Mouse (Mus musculus): ENCODE results near the gene Itgb7. TPM values are rescaled to one million over a fixed set of nuclear protein-coding genes. Genes with fewer than 3 reads are reported as not detected.

Gene Itgb7
- polyA plus RNA-seq (2012; rRNA removed) = 0.30 and 0.40 TPM in 2 replicates

DNA sequence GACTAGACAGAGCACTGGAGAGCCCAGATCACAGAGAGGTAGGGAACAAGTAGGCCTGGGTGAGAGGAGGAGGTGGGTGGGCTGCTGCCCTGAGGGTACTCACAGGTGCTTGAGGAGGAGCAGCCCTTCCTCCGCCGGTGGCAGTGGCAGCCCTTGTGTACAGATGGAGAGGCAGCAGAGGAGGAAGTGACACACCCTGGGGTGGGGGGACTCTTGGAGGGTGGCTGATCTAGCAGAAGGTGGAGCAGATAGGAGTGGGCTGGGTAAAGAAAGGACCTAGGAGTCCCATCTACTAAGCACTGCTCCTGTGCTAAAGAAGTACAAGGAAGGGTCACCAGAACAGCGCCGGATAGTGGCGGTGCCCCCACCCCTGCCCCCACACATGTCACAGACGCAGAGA lies at the start of gene Itgb7:
Itgb7 (minus strand) TSS at position 197 of the 400 bp plus-strand sequence.
- no peak for DNase-seq (ENCODE audit: low read depth)
- TF ChIP-seq CTCF (IDR thresholded peaks at IDR 0.05; ENCODE audit: borderline replicate concordance, extremely low read depth, insufficient read depth, insufficient read length) (no peak), POLR2A (IDR thresholded peaks at IDR 0.05; ENCODE audit: borderline replicate concordance, extremely low read depth, insufficient read depth, insufficient read length, poor library complexity, severe bottlenecking) (no peak)

DNA sequence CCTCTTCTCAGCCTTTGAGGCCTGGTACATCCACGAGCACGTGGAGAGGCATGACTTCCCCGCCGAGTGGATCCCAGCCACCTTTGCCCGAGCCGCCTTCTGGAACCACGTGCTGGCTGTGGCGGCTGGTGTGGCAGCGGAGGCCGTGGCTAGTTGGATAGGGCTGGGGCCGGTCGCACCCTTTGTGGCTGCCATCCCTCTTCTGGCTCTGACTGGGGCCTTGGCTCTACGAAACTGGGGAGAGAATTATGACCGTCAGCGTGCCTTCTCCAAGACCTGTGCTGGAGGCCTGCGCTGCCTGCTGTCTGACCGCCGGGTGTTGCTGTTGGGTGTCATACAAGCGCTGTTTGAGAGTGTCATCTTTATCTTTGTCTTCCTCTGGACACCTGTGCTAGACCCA lies 48.9 kb upstream of the Itgb7 start:
- TF ChIP-seq POLR2A (IDR thresholded peaks at IDR 0.05; ENCODE audit: borderline replicate concordance, extremely low read depth, insufficient read depth, insufficient read length, poor library complexity, severe bottlenecking) (no peak), CTCF (IDR thresholded peaks at IDR 0.05; ENCODE audit: borderline replicate concordance, extremely low read depth, insufficient read depth, insufficient read length) (no peak)
- no peak for DNase-seq (ENCODE audit: low read depth)

DNA sequence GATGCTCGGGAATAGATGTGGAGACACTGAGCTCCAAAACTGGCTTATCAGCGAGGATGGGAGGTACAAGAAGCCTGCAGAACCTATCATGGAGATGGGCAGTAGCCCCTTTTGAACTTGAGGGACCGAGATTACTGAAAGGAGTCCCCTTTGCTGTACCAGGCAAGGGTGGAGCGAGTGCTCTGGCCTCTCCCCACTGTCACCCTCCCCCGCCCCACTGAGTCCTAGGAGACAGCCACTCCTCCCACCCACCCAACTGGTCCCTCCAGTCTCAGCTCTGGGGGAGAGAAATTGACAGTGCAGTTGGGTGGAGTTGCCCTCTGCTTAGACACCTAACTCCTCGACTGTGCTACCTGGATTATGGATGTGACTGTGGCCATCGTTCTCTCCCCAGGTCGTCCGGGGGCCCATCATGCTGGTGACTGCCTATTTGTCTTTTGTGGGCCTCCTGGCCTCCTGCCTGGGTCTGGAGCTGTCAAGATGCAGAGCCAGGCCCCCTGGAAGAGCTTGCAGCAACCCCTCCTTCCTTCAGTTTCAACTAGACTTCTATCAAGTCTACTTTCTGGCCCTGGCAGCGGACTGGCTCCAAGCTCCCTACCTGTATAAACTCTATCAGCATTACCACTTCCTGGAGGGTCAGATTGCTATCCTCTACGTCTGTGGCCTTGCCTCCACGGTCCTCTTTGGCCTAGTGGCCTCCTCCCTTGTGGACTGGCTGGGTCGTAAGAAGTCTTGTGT lies 48.2 kb upstream of the Itgb7 start:
- DNase-seq (ENCODE audit: low read depth) = no peak
- TF ChIP-seq CTCF (IDR thresholded peaks at IDR 0.05; ENCODE audit: borderline replicate concordance, extremely low read depth, insufficient read depth, insufficient read length) (no peak), POLR2A (IDR thresholded peaks at IDR 0.05; ENCODE audit: borderline replicate concordance, extremely low read depth, insufficient read depth, insufficient read length, poor library complexity, severe bottlenecking) (no peak)

DNA sequence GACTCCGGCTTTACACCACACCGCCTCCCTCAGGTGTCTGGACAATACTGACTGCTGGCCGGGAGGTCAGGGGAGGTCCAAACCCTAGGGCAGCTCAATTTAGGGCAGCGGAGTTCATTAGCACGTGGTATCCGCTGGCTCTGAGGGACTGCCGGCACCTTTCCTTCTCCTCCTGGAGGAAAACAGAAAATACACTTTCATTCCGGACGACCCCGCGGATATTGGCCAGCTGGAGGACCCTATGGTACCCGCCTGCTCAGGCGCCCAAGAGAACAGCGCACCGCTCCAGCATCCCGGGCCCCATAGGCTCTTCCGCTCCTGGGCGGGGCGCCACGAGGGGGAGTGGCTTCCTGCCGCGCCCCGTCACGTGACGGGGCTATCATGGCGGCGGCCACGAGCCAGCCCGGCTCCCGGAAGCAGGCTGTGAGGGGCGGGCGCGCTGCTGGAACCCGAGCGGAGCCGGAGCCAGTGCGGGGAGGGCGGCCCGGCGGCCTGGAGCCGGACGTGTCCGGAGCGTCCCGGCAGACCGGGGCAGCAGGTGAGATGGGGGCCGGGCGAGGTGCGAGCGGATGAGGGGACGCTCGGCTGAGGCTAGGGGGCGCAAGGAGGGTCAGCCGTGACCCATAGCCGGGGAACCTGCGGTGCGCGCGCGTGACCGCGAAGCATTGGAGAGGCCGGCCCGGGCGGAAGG lies 47.5 kb upstream of the Itgb7 start, which contains the start of gene Mfsd5:
Mfsd5 (plus strand) TSS at position 363 of the 691 bp plus-strand sequence.
- TF ChIP-seq POLR2A (IDR thresholded peaks at IDR 0.05; ENCODE audit: borderline replicate concordance, extremely low read depth, insufficient read depth, insufficient read length, poor library complexity, severe bottlenecking) = peak; percentile 90
- 0 out of 2 replicates have a peak, but pooled peaks have one; percentile 5 for TF ChIP-seq CTCF (IDR thresholded peaks at IDR 0.05; ENCODE audit: borderline replicate concordance, extremely low read depth, insufficient read depth, insufficient read length)

DNA sequence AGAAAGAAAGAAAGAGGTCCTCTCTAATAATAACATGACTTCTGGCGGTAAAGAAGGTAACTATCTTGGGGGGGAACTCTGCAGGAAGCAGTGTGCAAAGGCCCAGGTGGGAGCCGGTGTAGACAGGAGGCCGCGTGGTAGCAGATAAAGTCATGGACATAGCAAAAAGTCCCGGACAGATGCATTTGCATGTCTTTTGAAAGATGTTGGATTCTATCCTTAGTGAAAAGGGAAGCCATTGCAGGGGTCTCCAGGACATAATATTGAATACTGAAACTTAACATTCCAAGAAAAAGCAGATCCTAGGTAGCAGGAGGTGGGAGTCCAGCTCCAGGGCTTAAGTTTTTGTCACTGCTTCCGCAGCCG lies 47.0 kb upstream of the Itgb7 start:
- DNase-seq (ENCODE audit: low read depth) = no peak
- TF ChIP-seq CTCF (IDR thresholded peaks at IDR 0.05; ENCODE audit: borderline replicate concordance, extremely low read depth, insufficient read depth, insufficient read length) = no peak
- no peak for TF ChIP-seq POLR2A (IDR thresholded peaks at IDR 0.05; ENCODE audit: borderline replicate concordance, extremely low read depth, insufficient read depth, insufficient read length, poor library complexity, severe bottlenecking)

More for the DNA sequence above, 47.5 kb upstream of the Itgb7 start, which contains the start of gene Mfsd5:
- peak; percentile 95 for DNase-seq (ENCODE audit: low read depth)

DNA sequence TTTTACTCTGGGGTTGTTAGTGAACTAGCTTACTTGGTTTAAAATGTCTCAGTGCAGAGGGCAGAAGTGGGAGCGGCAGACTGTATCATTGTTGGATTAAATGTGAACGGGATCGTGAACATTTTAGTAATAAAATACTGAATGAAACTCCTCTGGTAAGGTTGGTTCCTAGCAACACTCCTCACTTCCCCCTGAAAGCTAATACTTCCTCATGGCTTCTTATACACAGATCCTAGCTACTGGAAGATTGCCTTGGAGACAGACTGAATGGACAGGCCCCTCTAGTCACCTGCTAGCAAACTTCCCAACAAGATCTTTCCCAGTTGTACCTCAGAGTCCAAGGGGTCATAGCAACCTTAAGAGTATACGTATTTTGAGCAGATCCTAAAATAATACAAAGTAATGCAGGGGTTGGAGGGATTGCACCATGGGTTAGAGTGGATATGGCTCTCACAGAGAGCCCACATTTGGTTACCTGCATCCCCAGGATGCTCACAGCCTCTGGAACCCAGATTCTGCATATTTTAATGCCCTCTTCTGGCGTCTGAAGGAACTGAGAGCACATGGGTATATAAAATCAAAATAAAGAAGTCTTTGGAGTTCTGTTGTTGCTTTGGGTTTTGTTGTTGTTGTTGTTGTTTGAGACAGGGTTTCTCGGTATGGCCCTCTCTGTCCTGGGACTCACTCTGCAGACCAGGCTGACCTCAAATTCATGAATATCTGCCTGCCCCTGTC lies 42.4 kb upstream of the Itgb7 start:
- DNase-seq (ENCODE audit: low read depth) = no peak
- TF ChIP-seq CTCF (IDR thresholded peaks at IDR 0.05; ENCODE audit: borderline replicate concordance, extremely low read depth, insufficient read depth, insufficient read length) (no peak), POLR2A (IDR thresholded peaks at IDR 0.05; ENCODE audit: borderline replicate concordance, extremely low read depth, insufficient read depth, insufficient read length, poor library complexity, severe bottlenecking) (no peak)

DNA sequence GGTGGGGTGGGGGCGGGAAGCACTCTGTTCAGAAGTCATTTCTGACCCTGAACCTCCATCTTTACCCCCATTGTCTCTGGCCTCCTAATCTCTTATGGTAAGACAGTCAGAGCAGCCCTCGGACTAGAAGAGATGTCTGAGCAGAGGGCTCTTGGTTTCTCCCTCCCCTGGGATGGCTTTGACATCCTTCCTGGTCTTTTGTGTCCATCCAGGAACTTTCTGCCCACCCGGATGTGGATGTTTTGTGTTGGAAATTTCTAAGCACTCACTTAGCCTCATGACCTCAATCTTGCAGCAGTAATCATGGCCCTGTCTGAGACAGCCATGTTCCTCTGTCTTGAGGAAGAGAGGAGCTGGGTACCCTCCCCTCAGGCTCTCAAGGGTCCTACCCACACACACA lies 39.7 kb upstream of the Itgb7 start:
- TF ChIP-seq CTCF (IDR thresholded peaks at IDR 0.05; ENCODE audit: borderline replicate concordance, extremely low read depth, insufficient read depth, insufficient read length) (no peak), POLR2A (IDR thresholded peaks at IDR 0.05; ENCODE audit: borderline replicate concordance, extremely low read depth, insufficient read depth, insufficient read length, poor library complexity, severe bottlenecking) (no peak)
- DNase-seq (ENCODE audit: low read depth) = no peak

DNA sequence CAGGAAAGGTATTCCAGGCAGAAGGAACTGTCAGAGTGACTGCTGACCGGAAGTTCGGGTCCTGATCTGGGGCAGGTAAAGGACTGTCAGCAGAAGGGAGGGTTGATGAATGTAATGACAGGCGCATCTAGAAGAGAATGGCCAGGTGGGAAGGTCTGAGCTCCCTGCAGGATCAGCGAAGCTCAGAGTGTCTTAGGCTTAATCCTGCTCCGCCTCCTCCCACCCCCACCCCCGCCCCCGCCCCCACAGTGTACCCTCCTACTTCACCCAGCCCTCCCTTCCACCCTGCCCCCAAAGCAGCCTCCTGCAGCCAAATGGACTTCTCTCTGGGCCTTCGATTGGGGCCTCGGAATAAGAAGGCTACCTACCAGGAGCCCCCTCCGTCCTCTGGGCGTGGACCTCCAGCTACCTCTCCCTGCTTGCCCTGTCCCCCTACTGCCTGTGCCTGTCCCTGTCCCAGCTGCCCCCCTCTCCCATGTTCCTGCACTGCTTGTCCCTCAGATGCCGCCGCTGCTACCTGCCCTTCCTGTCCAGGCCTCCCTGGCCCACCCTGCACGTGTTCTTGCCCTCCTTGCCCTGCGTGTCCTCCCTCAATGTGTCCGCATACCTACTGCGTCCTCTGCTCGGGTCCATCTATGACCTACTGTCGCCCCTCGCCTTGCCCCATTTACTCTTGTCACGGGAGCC lies 38.7 kb upstream of the Itgb7 start, which contains the start of gene Gm9918:
Gm9918 (plus strand) TSS at position 290 of the 687 bp plus-strand sequence.
- no peak for DNase-seq (ENCODE audit: low read depth)
- TF ChIP-seq POLR2A (IDR thresholded peaks at IDR 0.05; ENCODE audit: borderline replicate concordance, extremely low read depth, insufficient read depth, insufficient read length, poor library complexity, severe bottlenecking) (no peak), CTCF (IDR thresholded peaks at IDR 0.05; ENCODE audit: borderline replicate concordance, extremely low read depth, insufficient read depth, insufficient read length) (no peak)

DNA sequence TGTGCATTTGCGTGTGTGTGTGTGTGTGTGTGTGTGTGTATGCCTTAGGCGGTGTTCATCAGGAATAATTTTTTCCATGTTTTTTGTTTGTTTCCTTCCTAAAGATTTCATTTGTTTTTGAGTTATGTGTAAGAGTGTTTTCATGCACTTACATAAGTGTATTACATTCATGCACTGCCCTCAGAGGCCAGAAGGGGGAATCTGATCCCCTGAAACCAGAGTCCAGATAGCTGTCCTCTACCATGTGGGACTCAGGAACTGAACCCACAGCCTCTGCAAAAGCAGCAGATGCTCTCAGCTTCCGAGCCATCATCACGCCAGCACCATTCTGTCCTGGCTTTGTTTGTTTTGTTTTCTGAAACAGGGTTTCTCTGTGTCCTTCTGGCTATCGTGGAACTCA lies 33.8 kb upstream of the Itgb7 start:
- DNase-seq (ENCODE audit: low read depth) = no peak
- no peak for TF ChIP-seq CTCF (IDR thresholded peaks at IDR 0.05; ENCODE audit: borderline replicate concordance, extremely low read depth, insufficient read depth, insufficient read length)
- TF ChIP-seq POLR2A (IDR thresholded peaks at IDR 0.05; ENCODE audit: borderline replicate concordance, extremely low read depth, insufficient read depth, insufficient read length, poor library complexity, severe bottlenecking) = no peak

DNA sequence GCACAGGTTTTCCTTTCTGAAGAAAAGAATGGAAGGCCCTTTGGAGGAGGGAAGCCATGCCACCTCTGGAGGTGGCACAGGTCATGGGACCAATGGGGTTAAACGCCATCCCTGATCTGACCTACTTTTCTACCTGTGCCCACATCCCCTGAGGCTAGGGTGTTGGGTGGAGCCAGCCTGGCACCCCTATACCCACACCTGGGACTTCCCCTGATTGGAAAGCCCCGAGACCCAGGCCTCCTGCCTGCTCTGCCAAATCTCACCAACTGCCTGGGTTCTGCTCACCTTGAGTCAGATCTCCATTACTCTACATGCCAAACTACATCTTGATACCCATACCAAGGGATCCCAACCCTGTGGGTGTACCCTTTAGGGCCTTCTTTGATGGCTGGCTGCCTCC lies 31.3 kb upstream of the Itgb7 start:
- DNase-seq (ENCODE audit: low read depth) = no peak
- no peak for TF ChIP-seq CTCF (IDR thresholded peaks at IDR 0.05; ENCODE audit: borderline replicate concordance, extremely low read depth, insufficient read depth, insufficient read length)
- no peak for TF ChIP-seq POLR2A (IDR thresholded peaks at IDR 0.05; ENCODE audit: borderline replicate concordance, extremely low read depth, insufficient read depth, insufficient read length, poor library complexity, severe bottlenecking)
